Mouse (Mus musculus): ENCODE data around the gene Ccdc27. TPM values are rescaled to one million over a fixed set of nuclear protein-coding genes. Genes with fewer than 3 reads are reported as not detected.

Ccdc27 gene
- total and polyA plus RNA-seq, 3 experiments = not detected

DNA sequence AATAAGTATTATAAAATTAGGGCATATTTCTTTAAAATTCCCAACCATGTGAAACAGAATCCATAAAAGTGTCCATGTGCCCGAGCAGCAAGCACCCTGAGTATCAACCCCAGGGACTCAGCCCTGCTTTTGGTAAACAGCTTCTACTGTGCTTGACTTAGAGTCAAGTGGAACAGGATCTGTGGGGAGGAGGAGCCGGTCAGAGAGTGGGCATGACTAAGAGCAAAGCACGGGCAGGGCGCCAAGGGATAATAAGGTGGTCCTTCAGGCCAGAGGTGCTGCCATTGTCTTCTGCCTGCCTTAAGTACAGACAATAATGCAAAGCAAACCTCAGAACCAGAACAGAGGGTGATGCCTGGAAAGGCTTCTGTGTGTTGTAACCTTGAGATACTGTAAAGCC is 34.7 kb downstream of the Ccdc27 start:
- DNase-seq (ENCODE audit: extremely low read depth) = no peak
- Histone ChIP-seq H3K36me3 (replicated peaks in 1 of 2; ENCODE audit: control insufficient read depth in 1 of 2, insufficient read depth in 1 of 2, low read length in 1 of 2) (peaks cover 38 to 54% of the 10 kb centered on the region in 2 experiments), H3K27me3 (replicated peaks) (no peaks in the 10 kb centered on the region), H3K4me2 (ENCODE audit: insufficient read depth, low read depth, poor library complexity, severe bottlenecking) (no peak overlapping the region), H3K4me3 (replicated peaks in 1 of 3; ENCODE audit: low read depth in 2 of 3, low read length in 2 of 3, poor library complexity in 1 of 3) (no peak overlapping the region), H3K79me2 (replicated peaks; ENCODE audit: control insufficient read depth, extremely low read depth, insufficient read depth, poor library complexity, severe bottlenecking) (peaks cover 11% of the 10 kb centered on the region), H3K9ac (ENCODE audit: insufficient read depth, low read depth) (no peak overlapping the region), H3K9me3 (replicated peaks; ENCODE audit: low read length) (no peaks in the 10 kb centered on the region), H3K27ac (ENCODE audit: insufficient read depth, low read depth) (no peak overlapping the region), H3K4me1 (ENCODE audit: control insufficient read depth in 1 of 2, insufficient read depth in 2 of 2) (peaks cover under 1 to 14% of the 10 kb centered on the region in 2 experiments)
- dilution Hi-C loops (cut with MboI; ENCODE audit: extremely low pct_ligation_motif_present, extremely low pct_unique_long_range_greater_than_20kb, low sequenced_read_pairs) = no loop called here
- in situ Hi-C loops (cut with MboI; ENCODE audit: low pct_ligation_motif_present, low pct_unique_long_range_greater_than_20kb, low sequenced_read_pairs) = no loop called here
- TF ChIP-seq TBP (conservative IDR thresholded peaks at IDR 0.05; ENCODE audit: low read depth, low read length) (no peak), MAFK (IDR thresholded peaks at IDR 0.05; ENCODE audit: insufficient replicate concordance, low read length) (no peak), PAX5 (IDR thresholded peaks at IDR 0.05; ENCODE audit: low read length) (no peak), ZNF384 (IDR thresholded peaks at IDR 0.05; ENCODE audit: low read depth, low read length) (no peak), NELFE (IDR thresholded peaks at IDR 0.05; ENCODE audit: low read depth, low read length) (no peak), RAD21 (IDR thresholded peaks at IDR 0.05; ENCODE audit: low read depth, low read length) (no peak), E2F4 (IDR thresholded peaks at IDR 0.05; ENCODE audit: insufficient replicate concordance, low read depth, low read length) (no peak), BHLHE40 (IDR thresholded peaks at IDR 0.05; ENCODE audit: low read depth, low read length) (no peak), ELF1 (IDR thresholded peaks at IDR 0.05; ENCODE audit: low read depth, low read length) (no peak), EP300 (IDR thresholded peaks at IDR 0.05; ENCODE audit: low read length) (no peak), ZKSCAN1 (IDR thresholded peaks at IDR 0.05; ENCODE audit: borderline replicate concordance, low read depth, low read length) (no peak), GABPA (IDR thresholded peaks at IDR 0.05; ENCODE audit: insufficient replicate concordance, low read depth, low read length) (no peak), MEF2A (IDR thresholded peaks at IDR 0.05; ENCODE audit: borderline replicate concordance, low read depth, low read length) (no peak), MAX (IDR thresholded peaks at IDR 0.05; ENCODE audit: low read length) (no peak), CHD1 (IDR thresholded peaks at IDR 0.05; ENCODE audit: low read depth, low read length) (no peak), SIN3A (IDR thresholded peaks at IDR 0.05; ENCODE audit: low read length) (no peak)

GRCm38 (mm10) chr4:154006264-154006663 is 36.2 kb downstream of the Ccdc27 start:
- H3K9me3 ChIP-seq (replicated peaks; ENCODE audit: low read length) = peaks cover 6% of the 10 kb centered on the region
- dilution Hi-C loops (cut with MboI; ENCODE audit: extremely low pct_ligation_motif_present, extremely low pct_unique_long_range_greater_than_20kb, low sequenced_read_pairs) = no loop called here

More at GRCm38 (mm10) chr4:154006264-154006663, 36.2 kb downstream of the Ccdc27 start:
- H3K9ac ChIP-seq (ENCODE audit: insufficient read depth, low read depth) = no peak overlapping the region
- H3K36me3 ChIP-seq (replicated peaks in 1 of 2; ENCODE audit: control insufficient read depth in 1 of 2, insufficient read depth in 1 of 2, low read length in 1 of 2) = peaks cover 45 to 64% of the 10 kb centered on the region in 2 experiments
- DNase-seq (ENCODE audit: extremely low read depth) = no peak
- H3K4me3 ChIP-seq (replicated peaks in 1 of 3; ENCODE audit: low read depth in 2 of 3, low read length in 2 of 3, poor library complexity in 1 of 3) = no peak overlapping the region
- H3K27me3 ChIP-seq (replicated peaks) = no peaks in the 10 kb centered on the region
- H3K4me2 ChIP-seq (ENCODE audit: insufficient read depth, low read depth, poor library complexity, severe bottlenecking) = no peak overlapping the region
- TF ChIP-seq HCFC1 (IDR thresholded peaks at IDR 0.05; ENCODE audit: low read depth, low read length) (no peak), MYC (IDR thresholded peaks at IDR 0.05; ENCODE audit: low read depth, low read length) (no peak), TBP (conservative IDR thresholded peaks at IDR 0.05; ENCODE audit: low read depth, low read length) (no peak), TCF12 (IDR thresholded peaks at IDR 0.05; ENCODE audit: low read depth, low read length) (no peak), POLR2A (IDR thresholded peaks at IDR 0.05; ENCODE audit: low read depth, low read length) (no peak), JUN (IDR thresholded peaks at IDR 0.05; ENCODE audit: insufficient read depth, low read depth, low read length) (no peak), CHD2 (IDR thresholded peaks at IDR 0.05; ENCODE audit: low read length) (no peak), BHLHE40 (IDR thresholded peaks at IDR 0.05; ENCODE audit: low read depth, low read length) (no peak), NELFE (IDR thresholded peaks at IDR 0.05; ENCODE audit: low read depth, low read length) (no peak)
- H3K4me1 ChIP-seq (ENCODE audit: control insufficient read depth in 1 of 2, insufficient read depth in 2 of 2) = peaks cover 0 to 12% of the 10 kb centered on the region in 2 experiments; a peak in 2 of 4 replicates
- H3K27ac ChIP-seq (ENCODE audit: insufficient read depth, low read depth) = no peak overlapping the region
- no peaks in the 10 kb centered on the region for H3K79me2 ChIP-seq (replicated peaks; ENCODE audit: control insufficient read depth, extremely low read depth, insufficient read depth, poor library complexity, severe bottlenecking)
- in situ Hi-C loops (cut with MboI; ENCODE audit: low pct_ligation_motif_present, low pct_unique_long_range_greater_than_20kb, low sequenced_read_pairs) = no loop called here

All from CH12.LX (cell line).